Mouse (Mus musculus): ENCODE results near the gene Armh2. TPM values are rescaled to one million over a fixed set of nuclear protein-coding genes. Genes with fewer than 3 reads are reported as not detected.
A peak's percentile ranks its signal among the peaks of the same experiment; 100 is the strongest.

The Armh2 gene
- polyA plus RNA-seq, 1 experiment = 0.07 TPM

GRCm38 (mm10) chr13:24786014-24786490, 45.0 kb downstream of the Armh2 start:
- Histone ChIP-seq H3K27me3 (ENCODE audit: control insufficient read depth, insufficient read depth, insufficient read length) (no peaks in the 10 kb centered on the region), H3K4me2 (ENCODE audit: low read depth) (no peak overlapping the region), H3K79me2 (ENCODE audit: control insufficient read depth, insufficient read depth) (no peaks in the 10 kb centered on the region), H3K4me3 (no peak overlapping the region), H3K36me3 (ENCODE audit: control insufficient read depth, insufficient read depth) (no peaks in the 10 kb centered on the region), H3ac (ENCODE audit: control insufficient read depth, insufficient read length) (no peak overlapping the region)
- TF ChIP-seq E2F4 (IDR thresholded peaks at IDR 0.05; ENCODE audit: insufficient read depth) (no peak), MYOG (IDR thresholded peaks at IDR 0.05; ENCODE audit: control insufficient read depth in 1 of 3, insufficient read depth in 1 of 3, insufficient read length in 2 of 3, low read depth in 2 of 3) (no peak), MYOD1 (IDR thresholded peaks at IDR 0.05; ENCODE audit: control insufficient read depth in 1 of 3, insufficient read length in 2 of 3, low read depth in 2 of 3) (no peak), POLR2A (IDR thresholded peaks at IDR 0.05; ENCODE audit: insufficient read length, low read depth) (no peak), CEBPB (IDR thresholded peaks at IDR 0.05; ENCODE audit: insufficient read depth, poor library complexity, severe bottlenecking) (no peak), USF1 (IDR thresholded peaks at IDR 0.05; ENCODE audit: low read depth) (no peak), REST (IDR thresholded peaks at IDR 0.05; ENCODE audit: insufficient read depth, insufficient read length) (no peak), SRF (IDR thresholded peaks at IDR 0.05; ENCODE audit: control insufficient read depth, insufficient read length, low read depth) (no peak)

GRCm38 (mm10) chr13:24787477-24787876, 46.4 kb downstream of the Armh2 start:
- no peaks in the 10 kb centered on the region for H3K79me2 ChIP-seq (ENCODE audit: control insufficient read depth, insufficient read depth)
- H3K4me3 ChIP-seq = no peak overlapping the region
- TF ChIP-seq MYOG (IDR thresholded peaks at IDR 0.05; ENCODE audit: control insufficient read depth in 1 of 3, insufficient read depth in 1 of 3, insufficient read length in 2 of 3, low read depth in 2 of 3) = no peak
- no peak for TF ChIP-seq TCF12 (IDR thresholded peaks at IDR 0.05; ENCODE audit: insufficient read depth, poor library complexity, severe bottlenecking)
- no peak for TF ChIP-seq E2F4 (IDR thresholded peaks at IDR 0.05; ENCODE audit: insufficient read depth)
- TF ChIP-seq USF1 (IDR thresholded peaks at IDR 0.05; ENCODE audit: low read depth) = no peak
- no peaks in the 10 kb centered on the region for H3K27me3 ChIP-seq (ENCODE audit: control insufficient read depth, insufficient read depth, insufficient read length)
- H3K4me2 ChIP-seq (ENCODE audit: low read depth) = no peak overlapping the region
- H3K36me3 ChIP-seq (ENCODE audit: control insufficient read depth, insufficient read depth) = no peaks in the 10 kb centered on the region
- no peak overlapping the region for H3ac ChIP-seq (ENCODE audit: control insufficient read depth, insufficient read length)

GRCm38 (mm10) chr13:24791349-24791748, 50.3 kb downstream of the Armh2 start:
- Histone ChIP-seq H3K4me2 (ENCODE audit: low read depth) (no peak overlapping the region), H3K4me3 (no peak overlapping the region)

GRCm38 (mm10) chr13:24792411-24793045, 51.5 kb downstream of the Armh2 start:
- TF ChIP-seq TCF12 (IDR thresholded peaks at IDR 0.05; ENCODE audit: insufficient read depth, poor library complexity, severe bottlenecking) = no peak
- TF ChIP-seq CEBPB (IDR thresholded peaks at IDR 0.05; ENCODE audit: insufficient read depth, poor library complexity, severe bottlenecking) = 0 out of 2 replicates have a peak, but pooled peaks have one; percentile 2
- Histone ChIP-seq H3ac (ENCODE audit: control insufficient read depth, insufficient read length) (no peak overlapping the region), H3K36me3 (ENCODE audit: control insufficient read depth, insufficient read depth) (no peaks in the 10 kb centered on the region), H3K79me2 (ENCODE audit: control insufficient read depth, insufficient read depth) (no peaks in the 10 kb centered on the region), H3K4me3 (no peak overlapping the region), H3K27me3 (ENCODE audit: control insufficient read depth, insufficient read depth, insufficient read length) (no peaks in the 10 kb centered on the region), H3K4me2 (ENCODE audit: low read depth) (peak overlapping the region; percentile 68)

More at GRCm38 (mm10) chr13:24791349-24791748, 50.3 kb downstream of the Armh2 start:
- no peaks in the 10 kb centered on the region for H3K79me2 ChIP-seq (ENCODE audit: control insufficient read depth, insufficient read depth)
- H3ac ChIP-seq (ENCODE audit: control insufficient read depth, insufficient read length) = no peak overlapping the region
- H3K27me3 ChIP-seq (ENCODE audit: control insufficient read depth, insufficient read depth, insufficient read length) = no peaks in the 10 kb centered on the region
- TF ChIP-seq CEBPB (IDR thresholded peaks at IDR 0.05; ENCODE audit: insufficient read depth, poor library complexity, severe bottlenecking) = peak; percentile 72
- no peak for TF ChIP-seq SRF (IDR thresholded peaks at IDR 0.05; ENCODE audit: control insufficient read depth, insufficient read length, low read depth)
- H3K36me3 ChIP-seq (ENCODE audit: control insufficient read depth, insufficient read depth) = no peaks in the 10 kb centered on the region

Other genes with a start within 250 kb of the Armh2 start
- gene Ripor2, start 159.0 kb upstream of the Armh2 start, polyA plus RNA-seq (2012; fragmentation: generic; extraction: Trizol) = 1.3 TPM
- 10.8 TPM for gene Gmnn, start 20.7 kb downstream of the Armh2 start, polyA plus RNA-seq (2012; fragmentation: generic; extraction: Trizol)
- gene BC005537, start 60.4 kb downstream of the Armh2 start, polyA plus RNA-seq (2012; fragmentation: generic; extraction: Trizol) = 27.3 TPM
- gene Acot13, start 90.3 kb downstream of the Armh2 start, polyA plus RNA-seq (2012; fragmentation: generic; extraction: Trizol) = 67.1 TPM
- 5.4 TPM for gene Tdp2, start 90.4 kb downstream of the Armh2 start, polyA plus RNA-seq (2012; fragmentation: generic; extraction: Trizol)
- not detected for gene D130043K22Rik, start 103.9 kb downstream of the Armh2 start, polyA plus RNA-seq (2012; fragmentation: generic; extraction: Trizol)
- 0.54 TPM for gene Aldh5a1, start 196.4 kb downstream of the Armh2 start, polyA plus RNA-seq (2012; fragmentation: generic; extraction: Trizol)
- 0.04 TPM for gene Gpld1, start 201.9 kb downstream of the Armh2 start, polyA plus RNA-seq (2012; fragmentation: generic; extraction: Trizol)